Mouse (Mus musculus) liver, adult (tissue): Measurements from ENCODE around the gene Pltp.

Experiments
- GATA4 ChIP-seq: IDR thresholded peaks from 2 replicates; pipeline ENCODE4 v1.6.1; 2014; ENCODE audit warnings: mild to moderate bottlenecking, low read length; ENCODE audit not compliant: insufficient replicate concordance

The Pltp gene

DNA sequence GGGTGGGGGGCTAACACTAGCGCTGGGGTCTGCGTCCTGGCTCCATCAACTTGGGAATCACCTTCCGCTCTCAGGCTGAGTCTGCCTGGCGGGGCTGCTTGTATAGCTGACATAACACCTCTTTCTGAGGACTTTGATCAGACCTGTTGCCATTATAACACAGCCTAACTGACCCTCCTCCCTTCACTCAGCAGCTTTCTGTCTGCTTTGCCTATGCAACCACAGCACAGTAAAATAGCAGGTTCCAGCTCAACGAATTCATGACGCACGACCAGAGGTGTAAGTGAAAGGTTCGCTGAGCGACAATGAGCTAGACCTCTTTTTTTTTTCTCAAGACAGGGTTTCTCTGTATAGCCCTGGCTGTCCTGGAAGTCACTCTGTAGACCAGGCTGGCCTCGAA is 26.5 kb downstream of the Pltp start:
- TF ChIP-seq GATA4 = no peak

DNA sequence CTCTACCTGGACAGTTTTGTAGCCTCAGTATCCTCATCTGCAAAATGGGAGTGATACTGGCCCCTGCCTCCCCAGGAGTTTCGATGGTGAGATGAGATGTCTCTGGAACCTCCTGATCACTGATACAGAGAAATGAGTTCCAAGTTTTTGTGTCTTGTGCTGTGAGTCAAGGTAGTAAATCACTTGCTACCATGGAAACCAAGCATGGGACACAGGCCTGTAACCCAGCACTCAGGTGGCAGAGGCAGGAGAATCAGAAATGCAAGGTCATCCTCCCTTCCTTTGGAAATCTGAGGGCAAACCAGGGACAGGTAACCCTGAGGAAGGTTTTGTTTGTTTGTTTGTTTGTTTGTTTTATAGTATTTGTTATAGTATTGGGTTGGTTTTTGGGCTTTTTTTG is 28.4 kb downstream of the Pltp start:
- no peak for TF ChIP-seq GATA4

- TF ChIP-seq GATA4 = no peak
Measured at GRCm38 (mm10) chr2:164828437-164828836, 29.1 kb downstream of the Pltp start, which contains the start of gene Spata25. TSS of gene Spata25 (minus strand) at chr2:164828537.

DNA sequence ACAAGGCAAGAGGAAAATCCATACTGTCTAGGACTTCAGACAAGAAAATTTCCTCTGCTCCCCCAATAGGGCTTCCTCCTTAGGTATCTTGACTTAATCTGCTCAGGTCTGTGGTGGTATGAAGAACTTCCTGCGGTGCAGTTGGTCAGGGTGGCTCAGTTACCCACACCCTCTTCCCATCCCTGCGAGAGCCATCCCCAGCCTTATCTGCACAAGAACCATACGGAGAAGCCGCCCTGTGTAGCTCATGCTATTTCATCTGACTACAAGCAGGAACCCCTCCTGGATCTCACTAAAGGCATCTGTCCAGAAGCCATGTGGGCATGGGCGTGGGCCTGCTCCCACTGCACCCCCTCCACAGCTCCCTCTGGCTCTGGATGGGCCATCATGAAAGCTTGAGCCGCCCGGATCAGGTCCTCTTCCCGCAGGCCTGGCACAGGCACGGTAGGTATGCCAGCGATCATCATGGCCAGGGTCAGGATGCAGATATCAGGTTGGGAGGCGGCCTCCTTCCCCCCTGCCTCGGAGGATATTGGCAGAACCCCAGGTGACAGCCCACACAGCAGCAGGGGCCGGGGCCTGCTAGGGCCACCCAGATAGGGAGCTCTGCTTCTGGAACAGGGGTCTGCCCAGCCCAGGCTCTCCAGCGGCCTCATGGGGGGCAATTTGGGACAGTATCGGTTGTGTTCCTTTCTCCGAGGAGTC is 30.2 kb downstream of the Pltp start:
- no peak for TF ChIP-seq GATA4

GRCm38 (mm10) chr2:164825521-164825920 is 32.0 kb downstream of the Pltp start:
- TF ChIP-seq GATA4 = no peak

DNA sequence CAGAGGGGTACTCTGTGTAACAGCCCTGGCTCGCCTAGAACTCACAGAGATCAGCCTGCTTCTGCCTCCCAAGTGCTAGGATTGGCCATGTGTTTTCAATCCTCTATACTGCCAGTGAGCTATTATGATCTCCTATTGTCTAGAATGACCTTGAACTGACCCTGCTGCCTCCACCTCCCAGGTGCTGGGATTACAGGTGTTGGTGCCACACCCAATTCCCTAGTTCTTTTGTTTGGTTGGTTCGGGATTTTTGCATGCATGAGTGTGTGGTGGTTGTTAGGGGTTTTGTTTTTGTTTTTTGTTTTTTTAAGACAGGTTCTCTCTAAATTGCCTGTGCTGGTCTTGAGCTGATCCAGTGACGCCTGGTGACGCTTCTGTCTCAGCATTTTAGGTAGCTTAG is 33.5 kb downstream of the Pltp start:
- TF ChIP-seq GATA4 = no peak

DNA sequence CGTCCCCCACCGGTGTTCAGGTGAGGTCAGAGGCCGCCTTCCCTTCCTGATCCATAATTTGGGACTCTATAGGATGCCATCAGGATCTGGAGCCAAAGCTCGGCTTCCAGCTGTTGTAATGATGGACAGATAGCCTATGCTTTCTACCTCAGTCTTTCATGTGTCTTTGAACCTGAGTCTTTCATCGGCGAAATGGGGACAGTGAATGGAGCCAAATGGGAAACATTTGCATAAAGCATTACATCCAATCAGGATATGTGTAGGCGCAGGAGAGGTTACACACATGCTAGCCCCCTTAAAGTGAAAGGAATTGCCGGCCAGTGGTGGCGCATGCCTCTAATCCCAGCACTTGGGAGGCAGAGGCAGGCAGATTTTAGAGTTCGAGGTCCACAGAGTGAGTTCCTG is 34.3 kb downstream of the Pltp start:
- TF ChIP-seq GATA4 = 0 out of 2 replicates have a peak, but pooled peaks have one; percentile 1

DNA sequence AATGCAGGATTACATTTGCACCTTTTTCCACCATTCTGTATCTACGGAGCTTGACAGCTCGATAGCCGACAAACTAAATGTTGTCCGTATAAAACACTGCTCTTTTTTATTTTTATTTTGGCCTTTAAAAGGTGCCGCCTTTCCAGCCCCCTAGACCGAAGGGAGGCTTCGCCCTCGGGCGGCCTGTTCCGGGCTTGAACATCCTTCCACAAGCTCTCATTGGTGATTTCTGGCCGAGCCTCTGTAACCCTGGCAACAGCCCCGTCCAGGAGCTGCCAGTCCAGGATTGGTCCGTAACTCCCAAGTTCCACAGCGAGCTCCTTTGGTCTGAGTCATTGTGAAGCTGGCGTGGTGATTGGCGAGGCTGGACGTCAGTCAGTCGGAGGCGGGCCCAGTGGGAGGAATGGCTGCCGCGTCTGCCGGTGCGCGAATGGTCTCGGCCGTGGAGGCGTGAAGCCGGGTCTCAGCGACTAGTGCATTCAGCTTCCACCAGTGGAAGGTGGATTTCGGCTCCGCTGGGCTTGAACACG is 34.8 kb downstream of the Pltp start, which contains the start of gene Zswim1:
Gene Zswim1, plus strand, starts transcription at position 51 of the 530 bp plus-strand sequence.
- 0 out of 2 replicates have a peak, but pooled peaks have one; percentile 5 for TF ChIP-seq GATA4

DNA sequence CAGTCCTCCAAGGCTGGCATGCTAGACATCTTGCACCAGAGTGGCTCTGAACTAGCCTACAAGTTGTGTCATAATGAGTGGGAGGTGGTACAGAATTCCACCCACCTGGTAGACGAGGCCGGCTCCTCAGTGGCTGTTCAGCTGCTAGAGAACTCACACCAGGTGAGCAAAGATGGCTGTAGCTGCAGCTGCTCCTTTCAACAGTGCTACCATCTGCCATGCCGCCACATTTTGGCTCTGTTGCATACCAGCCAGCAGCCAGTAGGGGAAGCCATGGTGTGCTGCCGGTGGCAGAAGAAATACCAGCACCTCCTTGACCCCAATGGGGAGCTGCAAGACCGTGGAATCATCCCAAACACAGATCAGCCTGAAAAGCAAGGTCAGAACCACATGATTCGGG is 36.5 kb downstream of the Pltp start:
- TF ChIP-seq GATA4 = no peak

GRCm38 (mm10) chr2:164817703-164818102 is 39.8 kb downstream of the Pltp start:
- TF ChIP-seq GATA4 = no peak

DNA sequence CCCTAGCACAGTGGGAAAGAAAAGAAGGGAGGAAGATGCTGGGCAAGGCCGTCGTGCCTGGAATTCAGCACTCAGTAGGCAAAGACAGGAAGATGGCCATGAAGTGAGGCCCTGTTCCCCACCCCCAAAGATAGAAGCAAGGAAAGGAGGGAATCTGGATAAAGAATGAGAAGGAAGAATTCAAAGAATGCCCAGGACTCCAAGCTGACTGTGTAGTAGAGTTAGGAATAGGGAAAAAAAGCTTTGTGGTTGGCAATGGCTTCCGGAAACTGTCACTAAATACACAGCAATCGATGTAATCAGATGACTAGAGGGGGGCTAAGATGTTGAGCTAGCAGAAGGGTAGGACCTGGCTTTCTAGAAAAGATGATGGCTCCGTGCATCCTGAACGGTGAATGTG is 40.3 kb downstream of the Pltp start:
- no peak for TF ChIP-seq GATA4

DNA sequence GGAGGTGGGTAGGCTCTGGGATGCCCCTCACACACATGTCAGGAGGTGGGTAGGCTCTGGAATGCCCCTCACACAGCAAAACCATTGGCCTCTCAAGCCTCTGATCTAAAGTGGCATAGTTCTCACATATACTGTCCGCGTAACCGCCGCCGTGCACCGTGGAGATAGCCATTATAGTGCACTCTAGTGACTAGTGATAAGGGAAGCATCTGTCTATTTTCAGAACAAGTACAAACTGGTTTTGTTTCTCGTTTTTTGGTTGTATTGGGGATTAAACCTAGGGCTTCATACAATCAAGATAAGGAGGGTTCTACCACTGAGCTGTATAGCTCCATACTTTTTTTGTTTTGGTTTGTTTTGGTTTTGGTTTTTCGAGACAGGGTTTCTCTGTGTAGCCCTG is 41.7 kb downstream of the Pltp start:
- TF ChIP-seq GATA4 = no peak

- TF ChIP-seq GATA4 = no peak
Measured at GRCm38 (mm10) chr2:164815348-164815747, 42.2 kb downstream of the Pltp start.

GRCm38 (mm10) chr2:164813557-164813956 is 44.0 kb downstream of the Pltp start:
- TF ChIP-seq GATA4 = no peak

- TF ChIP-seq GATA4 = no peak
Measured at GRCm38 (mm10) chr2:164806614-164807013, 50.9 kb downstream of the Pltp start.

GRCm38 (mm10) chr2:164805332-164805718 is 52.2 kb downstream of the Pltp start:
- TF ChIP-seq GATA4 = no peak
